ENCODE assay signal across 22 mouse cellular contexts in genomic region chr13:80952851-80953250, GRCm38 (mm10).
DNase-seq lines count a peak whose midpoint lies in the region; ATAC-seq and TF ChIP-seq lines count a peak whose summit lies in the region.
"Had no signal": no experiment of that assay in that cellular context is flagged by ENCODE, and none has a peak within 500 bp of the region (broad histone marks: within the 10 kb centered on the region; RNA-seq: fewer than 3 reads in every experiment).

No protein-coding gene starts in this region.

- H3K27me3 ChIP-seq in liver, postnatal 0 days (ENCODE audit: insufficient read depth, low read length): no peaks in the 10 kb centered on the region
- no peaks in the 10 kb centered on the region for H3K27me3 ChIP-seq in liver, embryonic 11.5 days (replicated peaks; ENCODE audit: control insufficient read depth, insufficient read depth, low read length)
- no peaks in the 10 kb centered on the region for H3K27me3 ChIP-seq in MEL (ENCODE audit: control insufficient read depth in 1 of 2, insufficient read depth in 2 of 2, low read length in 2 of 2)
- H3K27me3 ChIP-seq: forebrain, embryonic 12.5 days; limb, embryonic 15.5 days; stomach, embryonic 15.5 days had no signal

- TF ChIP-seq EP300 in liver, postnatal 0 days (IDR thresholded peaks at IDR 0.05; ENCODE audit: low read depth): no peak
- peak in 1 of 2 experiments; percentile 43; a peak in 1 of 4 replicates for TF ChIP-seq EP300 in MEL (IDR thresholded peaks at IDR 0.05; ENCODE audit: low read depth in 1 of 2, low read length in 2 of 2)

- no peak overlapping the region for H3K9ac ChIP-seq in liver, postnatal 0 days (replicated peaks)
- no peak overlapping the region for H3K9ac ChIP-seq in liver, embryonic 11.5 days (ENCODE audit: low read depth, low read length)
- no peak overlapping the region for H3K9ac ChIP-seq in MEL (ENCODE audit: control insufficient read depth, low read depth, low read length, poor library complexity, severe bottlenecking)
- H3K9ac ChIP-seq: forebrain, embryonic 12.5 days; limb, embryonic 15.5 days; stomach, embryonic 15.5 days had no signal

- no peak for TF ChIP-seq CTCF in liver, postnatal 0 days (IDR thresholded peaks at IDR 0.05; ENCODE audit: low read depth)
- TF ChIP-seq CTCF in MEL (IDR thresholded peaks at IDR 0.05 in 2 of 3, conservative IDR thresholded peaks at IDR 0.05 in 1 of 3; ENCODE audit: control insufficient read depth in 1 of 3, insufficient read depth in 1 of 3, low read depth in 2 of 3, low read length in 3 of 3, poor library complexity in 1 of 3, severe bottlenecking in 1 of 3): no peak

- no peaks in the 10 kb centered on the region for H3K36me3 ChIP-seq in liver, postnatal 0 days (replicated peaks; ENCODE audit: insufficient read depth, low read length)
- no peaks in the 10 kb centered on the region for H3K36me3 ChIP-seq in liver, embryonic 11.5 days (ENCODE audit: control insufficient read depth, insufficient read depth, low read length)
- H3K36me3 ChIP-seq in MEL (ENCODE audit: control insufficient read depth in 1 of 2, insufficient read depth in 2 of 2, low read length in 2 of 2): no peaks in the 10 kb centered on the region
- H3K36me3 ChIP-seq: embryonic facial prominence, embryonic 10.5 days; forebrain, embryonic 12.5 days; hindbrain, embryonic 10.5 days; limb, embryonic 15.5 days; stomach, embryonic 15.5 days had no signal

- no peak overlapping the region for H3K4me2 ChIP-seq in liver, postnatal 0 days (ENCODE audit: low read depth, low read length)
- H3K4me2 ChIP-seq in liver, embryonic 11.5 days: no peak overlapping the region
- H3K4me2 ChIP-seq: forebrain, embryonic 12.5 days; limb, embryonic 15.5 days; stomach, embryonic 15.5 days had no signal

- no peaks in the 10 kb centered on the region for H3K79me2 ChIP-seq in MEL (ENCODE audit: control insufficient read depth, insufficient read depth, low read length, poor library complexity)

- ATAC-seq in liver, postnatal 0 days: peak; percentile 54
- no peak; the same call in 1 of the 2 replicates for ATAC-seq in liver, embryonic 11.5 days (replicated peaks; ENCODE audit: low FRiP score)
- peak; percentile 44; the same call in 1 of the 2 replicates for ATAC-seq in monocyte, adult 5-6 weeks (replicated peaks; ENCODE audit: insufficient number of reproducible peaks, low FRiP score, low TSS enrichment, poor library complexity, severe bottlenecking)

- H3K4me3 ChIP-seq in liver, postnatal 0 days (ENCODE audit: low read depth, low read length): no peak overlapping the region
- H3K4me3 ChIP-seq in liver, embryonic 11.5 days (ENCODE audit: low read depth, low read length): no peak overlapping the region
- no peak overlapping the region for H3K4me3 ChIP-seq in MEL (ENCODE audit: control insufficient read depth in 1 of 2, insufficient read depth in 1 of 2, low read depth in 2 of 2, low read length in 2 of 2)
- H3K4me3 ChIP-seq: embryonic facial prominence, embryonic 10.5 days; forebrain, embryonic 12.5 days; hindbrain, embryonic 10.5 days; limb, embryonic 15.5 days; stomach, embryonic 15.5 days had no signal

- H3K4me1 ChIP-seq in liver, postnatal 0 days (ENCODE audit: insufficient read depth): peaks cover 3% of the 10 kb centered on the region; the same call in 1 of the 2 replicates
- no peaks in the 10 kb centered on the region for H3K4me1 ChIP-seq in liver, embryonic 11.5 days (replicated peaks; ENCODE audit: control insufficient read depth, insufficient read depth, low read length)
- H3K4me1 ChIP-seq in MEL (ENCODE audit: control insufficient read depth in 1 of 2, insufficient read depth in 2 of 2, low read length in 2 of 2): peaks cover 0 to 3% of the 10 kb centered on the region in 2 experiments; a peak in 2 of 4 replicates
- H3K4me1 ChIP-seq: forebrain, embryonic 12.5 days; hindbrain, embryonic 10.5 days; stomach, embryonic 15.5 days had no signal

- 66% methylated on average over 4 of the region's 4 CpGs for WGBS in liver, postnatal 0 days (ENCODE audit: insufficient replicate concordance)
- 80% methylated on average over 4 of the region's 4 CpGs for WGBS in liver, embryonic 11.5 days

- no peaks in the 10 kb centered on the region for H3K9me3 ChIP-seq in liver, postnatal 0 days (ENCODE audit: low read length)
- H3K9me3 ChIP-seq in liver, embryonic 11.5 days (ENCODE audit: control insufficient read depth, low read length): no peaks in the 10 kb centered on the region
- no peaks in the 10 kb centered on the region for H3K9me3 ChIP-seq in MEL (replicated peaks; ENCODE audit: insufficient read depth, low read length)
- H3K9me3 ChIP-seq: embryonic facial prominence, embryonic 10.5 days; forebrain, embryonic 12.5 days; hindbrain, embryonic 10.5 days; limb, embryonic 15.5 days; stomach, embryonic 15.5 days had no signal

- TF ChIP-seq POLR2A in MEL (IDR thresholded peaks at IDR 0.05; ENCODE audit: control insufficient read depth in 1 of 2, insufficient read depth in 1 of 2, low read depth in 1 of 2, low read length in 2 of 2, poor library complexity in 1 of 2): no peak

- no peak overlapping the region for H3K27ac ChIP-seq in liver, postnatal 0 days (ENCODE audit: low read depth)
- no peak overlapping the region for H3K27ac ChIP-seq in liver, embryonic 11.5 days (ENCODE audit: low read depth, low read length)
- no peak overlapping the region for H3K27ac ChIP-seq in MEL (ENCODE audit: control insufficient read depth, low read depth, low read length)
- H3K27ac ChIP-seq: embryonic facial prominence, embryonic 10.5 days; forebrain, embryonic 12.5 days; hindbrain, embryonic 10.5 days; limb, embryonic 15.5 days; stomach, embryonic 15.5 days had no signal

- DNase-seq in liver, postnatal 0 days: peak; percentile 37
- no peak for DNase-seq in liver, embryonic 11.5 days (ENCODE audit: low spot score)
- peak; percentile 72 for DNase-seq in A20 (ENCODE audit: low read depth, low spot score)
- peak; percentile 61 for DNase-seq in MEL (ENCODE audit: low read depth, low spot score)
- no peak for DNase-seq in cerebellum, adult 11-12 months
- no peak for DNase-seq in retina, postnatal 1 day
- DNase-seq: adrenal gland, postnatal 36 days; cerebellum, adult 18-20 months; cerebellum, postnatal 36 days; gastrocnemius, postnatal 36 days; kidney, adult 18-20 months; kidney, postnatal 10 days; layer of hippocampus, postnatal 36 days; lung, adult 2 months; midbrain, embryonic 14.5 days; right cerebral cortex, adult 18-20 months had no signal

- no peak for TF ChIP-seq RAD21 in MEL (IDR thresholded peaks at IDR 0.05; ENCODE audit: low read depth, low read length)

TF ChIP-seq in MEL, 35 proteins besides CTCF, POLR2A, EP300 and RAD21:
- TF ChIP-seq ZC3H11A (IDR thresholded peaks at IDR 0.05; ENCODE audit: low read depth, low read length) (no peak), CHD2 (IDR thresholded peaks at IDR 0.05; ENCODE audit: low read length) (peak; percentile 31; the same call in 1 of the 2 replicates), HCFC1 (IDR thresholded peaks at IDR 0.05; ENCODE audit: low read depth, low read length) (no peak)

Comparison
In these comparisons a context has a peak if more than half of its experiments do, and no peak if none do; other contexts are left out.
1. DNase-seq: peak in liver, postnatal 0 days (single experiment), A20 (single experiment) and MEL (single experiment); none in liver, embryonic 11.5 days (single experiment), cerebellum, adult 11-12 months (single experiment) and retina, postnatal 1 day (single experiment).